Mouse (Mus musculus): Measurements from ENCODE around the gene Ube2cbp. TPM values are rescaled to one million over a fixed set of nuclear protein-coding genes. Genes with fewer than 3 reads are reported as not detected.

Gene Ube2cbp
- polyA plus RNA-seq, 1 experiment = 7.7 TPM

- H3K36me3 ChIP-seq (ENCODE audit: control insufficient read depth, insufficient read depth) = no peaks in the 10 kb centered on the region
- H3K79me3 ChIP-seq (ENCODE audit: low read depth) = no peaks in the 10 kb centered on the region
- H3K4me3 ChIP-seq (ENCODE audit: insufficient read depth, poor library complexity, severe bottlenecking) = no peak overlapping the region
- peak; percentile 73 for TF ChIP-seq CTCF (IDR thresholded peaks at IDR 0.05; ENCODE audit: control insufficient read depth, insufficient read depth, insufficient read length)
- TF ChIP-seq CEBPB (IDR thresholded peaks at IDR 0.05; ENCODE audit: low read depth) = no peak
- H3ac ChIP-seq (ENCODE audit: control insufficient read depth, insufficient read length, low read depth) = no peak overlapping the region
- no peaks in the 10 kb centered on the region for H3K79me2 ChIP-seq (ENCODE audit: control insufficient read depth, insufficient read depth)
- no peaks in the 10 kb centered on the region for H3K27me3 ChIP-seq (ENCODE audit: control insufficient read depth, insufficient read depth, insufficient read length)
Measured at GRCm38 (mm10) chr9:86449581-86449980, 15.2 kb downstream of the Ube2cbp start.

GRCm38 (mm10) chr9:86447431-86447830, 17.3 kb downstream of the Ube2cbp start:
- H3K4me3 ChIP-seq (ENCODE audit: insufficient read depth, poor library complexity, severe bottlenecking) = no peak overlapping the region
- no peaks in the 10 kb centered on the region for H3K79me3 ChIP-seq (ENCODE audit: low read depth)
- H3ac ChIP-seq (ENCODE audit: control insufficient read depth, insufficient read length, low read depth) = no peak overlapping the region
- H3K27me3 ChIP-seq (ENCODE audit: control insufficient read depth, insufficient read depth, insufficient read length) = no peaks in the 10 kb centered on the region
- H3K36me3 ChIP-seq (ENCODE audit: control insufficient read depth, insufficient read depth) = no peaks in the 10 kb centered on the region
- TF ChIP-seq USF1 (IDR thresholded peaks at IDR 0.05; ENCODE audit: low read depth) = no peak
- no peak for TF ChIP-seq MYOG (IDR thresholded peaks at IDR 0.05; ENCODE audit: control insufficient read depth, extremely low read depth, insufficient read length)
- no peak for TF ChIP-seq MAX (IDR thresholded peaks at IDR 0.05)
- TF ChIP-seq FOSL1 (IDR thresholded peaks at IDR 0.05; ENCODE audit: insufficient read depth, low read length, poor library complexity, severe bottlenecking) = no peak
- TF ChIP-seq MYOD1 (IDR thresholded peaks at IDR 0.05; ENCODE audit: control insufficient read depth, insufficient read length, low read depth) = no peak
- no peak for TF ChIP-seq CTCF (IDR thresholded peaks at IDR 0.05; ENCODE audit: control insufficient read depth, insufficient read depth, insufficient read length)
- TF ChIP-seq CEBPB (IDR thresholded peaks at IDR 0.05; ENCODE audit: low read depth) = no peak
- no peaks in the 10 kb centered on the region for H3K79me2 ChIP-seq (ENCODE audit: control insufficient read depth, insufficient read depth)

- H3K4me3 ChIP-seq (ENCODE audit: insufficient read depth, poor library complexity, severe bottlenecking) = no peak overlapping the region
- no peaks in the 10 kb centered on the region for H3K27me3 ChIP-seq (ENCODE audit: control insufficient read depth, insufficient read depth, insufficient read length)
- TF ChIP-seq CEBPB (IDR thresholded peaks at IDR 0.05; ENCODE audit: low read depth) (no peak), MYOD1 (IDR thresholded peaks at IDR 0.05; ENCODE audit: control insufficient read depth, insufficient read length, low read depth) (no peak), USF1 (IDR thresholded peaks at IDR 0.05; ENCODE audit: low read depth) (no peak), CTCF (IDR thresholded peaks at IDR 0.05; ENCODE audit: control insufficient read depth, insufficient read depth, insufficient read length) (no peak), MAX (IDR thresholded peaks at IDR 0.05) (no peak), FOSL1 (IDR thresholded peaks at IDR 0.05; ENCODE audit: insufficient read depth, low read length, poor library complexity, severe bottlenecking) (no peak)
- H3ac ChIP-seq (ENCODE audit: control insufficient read depth, insufficient read length, low read depth) = no peak overlapping the region
- H3K36me3 ChIP-seq (ENCODE audit: control insufficient read depth, insufficient read depth) = no peaks in the 10 kb centered on the region
- no peaks in the 10 kb centered on the region for H3K79me3 ChIP-seq (ENCODE audit: low read depth)
- H3K79me2 ChIP-seq (ENCODE audit: control insufficient read depth, insufficient read depth) = no peaks in the 10 kb centered on the region
Measured at GRCm38 (mm10) chr9:86446847-86447246, 17.9 kb downstream of the Ube2cbp start.

- no peak for TF ChIP-seq FOSL1 (IDR thresholded peaks at IDR 0.05; ENCODE audit: insufficient read depth, low read length, poor library complexity, severe bottlenecking)
- no peak for TF ChIP-seq MYOD1 (IDR thresholded peaks at IDR 0.05; ENCODE audit: control insufficient read depth, insufficient read length, low read depth)
- no peak for TF ChIP-seq CEBPB (IDR thresholded peaks at IDR 0.05; ENCODE audit: low read depth)
- TF ChIP-seq CTCF (IDR thresholded peaks at IDR 0.05; ENCODE audit: control insufficient read depth, insufficient read depth, insufficient read length) = no peak
- no peak for TF ChIP-seq USF1 (IDR thresholded peaks at IDR 0.05; ENCODE audit: low read depth)
- TF ChIP-seq MYOG (IDR thresholded peaks at IDR 0.05; ENCODE audit: control insufficient read depth, extremely low read depth, insufficient read length) = no peak
- no peak for TF ChIP-seq MAX (IDR thresholded peaks at IDR 0.05)
- Histone ChIP-seq H3K27me3 (ENCODE audit: control insufficient read depth, insufficient read depth, insufficient read length) (no peaks in the 10 kb centered on the region), H3K79me2 (ENCODE audit: control insufficient read depth, insufficient read depth) (no peaks in the 10 kb centered on the region), H3K36me3 (ENCODE audit: control insufficient read depth, insufficient read depth) (no peaks in the 10 kb centered on the region), H3K4me3 (ENCODE audit: insufficient read depth, poor library complexity, severe bottlenecking) (no peak overlapping the region), H3K79me3 (ENCODE audit: low read depth) (no peaks in the 10 kb centered on the region), H3ac (ENCODE audit: control insufficient read depth, insufficient read length, low read depth) (no peak overlapping the region)
Measured at GRCm38 (mm10) chr9:86442248-86442647, 22.5 kb downstream of the Ube2cbp start.

- no peak for TF ChIP-seq FOSL1 (IDR thresholded peaks at IDR 0.05; ENCODE audit: insufficient read depth, low read length, poor library complexity, severe bottlenecking)
- no peak for TF ChIP-seq MAX (IDR thresholded peaks at IDR 0.05)
- TF ChIP-seq MYOD1 (IDR thresholded peaks at IDR 0.05; ENCODE audit: control insufficient read depth, insufficient read length, low read depth) = no peak
- no peak for TF ChIP-seq MYOG (IDR thresholded peaks at IDR 0.05; ENCODE audit: control insufficient read depth, extremely low read depth, insufficient read length)
- no peak for TF ChIP-seq USF1 (IDR thresholded peaks at IDR 0.05; ENCODE audit: low read depth)
- no peak for TF ChIP-seq CTCF (IDR thresholded peaks at IDR 0.05; ENCODE audit: control insufficient read depth, insufficient read depth, insufficient read length)
- TF ChIP-seq CEBPB (IDR thresholded peaks at IDR 0.05; ENCODE audit: low read depth) = no peak
- Histone ChIP-seq H3K4me3 (ENCODE audit: insufficient read depth, poor library complexity, severe bottlenecking) (no peak overlapping the region), H3K79me2 (ENCODE audit: control insufficient read depth, insufficient read depth) (no peaks in the 10 kb centered on the region), H3ac (ENCODE audit: control insufficient read depth, insufficient read length, low read depth) (no peak overlapping the region), H3K36me3 (ENCODE audit: control insufficient read depth, insufficient read depth) (no peaks in the 10 kb centered on the region), H3K27me3 (ENCODE audit: control insufficient read depth, insufficient read depth, insufficient read length) (no peaks in the 10 kb centered on the region), H3K79me3 (ENCODE audit: low read depth) (no peaks in the 10 kb centered on the region)
Measured at GRCm38 (mm10) chr9:86438337-86439009, 26.3 kb downstream of the Ube2cbp start.

- H3K27me3 ChIP-seq (ENCODE audit: control insufficient read depth, insufficient read depth, insufficient read length) = no peaks in the 10 kb centered on the region
- H3K36me3 ChIP-seq (ENCODE audit: control insufficient read depth, insufficient read depth) = no peaks in the 10 kb centered on the region
- no peak overlapping the region for H3K4me3 ChIP-seq (ENCODE audit: insufficient read depth, poor library complexity, severe bottlenecking)
- H3K79me2 ChIP-seq (ENCODE audit: control insufficient read depth, insufficient read depth) = no peaks in the 10 kb centered on the region
- TF ChIP-seq MYOG (IDR thresholded peaks at IDR 0.05; ENCODE audit: control insufficient read depth, extremely low read depth, insufficient read length) = no peak
- no peak for TF ChIP-seq CEBPB (IDR thresholded peaks at IDR 0.05; ENCODE audit: low read depth)
- TF ChIP-seq CTCF (IDR thresholded peaks at IDR 0.05; ENCODE audit: control insufficient read depth, insufficient read depth, insufficient read length) = no peak
- no peak for TF ChIP-seq USF1 (IDR thresholded peaks at IDR 0.05; ENCODE audit: low read depth)
- TF ChIP-seq MAX (IDR thresholded peaks at IDR 0.05) = no peak
- TF ChIP-seq FOSL1 (IDR thresholded peaks at IDR 0.05; ENCODE audit: insufficient read depth, low read length, poor library complexity, severe bottlenecking) = no peak
- no peak for TF ChIP-seq MYOD1 (IDR thresholded peaks at IDR 0.05; ENCODE audit: control insufficient read depth, insufficient read length, low read depth)
- H3ac ChIP-seq (ENCODE audit: control insufficient read depth, insufficient read length, low read depth) = no peak overlapping the region
- no peaks in the 10 kb centered on the region for H3K79me3 ChIP-seq (ENCODE audit: low read depth)
Measured at GRCm38 (mm10) chr9:86436608-86437007, 28.1 kb downstream of the Ube2cbp start.
